Mouse (Mus musculus) erythroblast, embryonic 14.5 days (primary cell): ENCODE results near the gene Thra. TPM values are rescaled to one million over a fixed set of nuclear protein-coding genes. Genes with fewer than 3 reads are reported as not detected.

Experiments used
- H3K27me3 ChIP-seq: 2 replicates; pipeline ENCODE4 v1.6.1; 2012; ENCODE audit warnings: inconsistent platforms; ENCODE audit not compliant: control insufficient read depth
- H3K36me3 ChIP-seq: 2 replicates; pipeline ENCODE4 v1.6.1; 2012; ENCODE audit warnings: mild to moderate bottlenecking, inconsistent platforms; ENCODE audit not compliant: control insufficient read depth
- H3K4me1 ChIP-seq: 2 replicates; pipeline ENCODE4 v1.6.1; 2012; ENCODE audit warnings: inconsistent platforms; ENCODE audit not compliant: control insufficient read depth
- H3K4me3 ChIP-seq: replicated peaks from 2 replicates; pipeline ENCODE3; 2012; ENCODE audit warnings: moderate library complexity, mild to moderate bottlenecking, inconsistent platforms
- H3K9me3 ChIP-seq: 2 replicates; pipeline ENCODE4 v1.6.1; 2012; ENCODE audit warnings: low read length, inconsistent platforms, mixed read lengths; ENCODE audit not compliant: control insufficient read depth
- GATA1 ChIP-seq: IDR thresholded peaks from 2 replicates; pipeline ENCODE4 v1.6.1; 2012; ENCODE audit warnings: low read length, inconsistent platforms, mixed read lengths
- TAL1 ChIP-seq: IDR thresholded peaks from 3 replicates; pipeline ENCODE4 v1.6.1; 2012; ENCODE audit warnings: low read length, inconsistent platforms, mixed read lengths
- polyA plus RNA-seq: library from polyadenylated mRNA; stranded (reverse); fragments of >175 nt; gene quantifications from 2 replicates; pipeline ENCODE4 v1.2.3, GENCODE M21; 2012

Gene Thra
- polyA plus RNA-seq, 1 experiment: 3.2 TPM

GRCm38 (mm10) chr11:98755726-98756380 is 15.4 kb downstream of the Thra start:
- H3K27me3 ChIP-seq: no peaks in the 10 kb centered on the region
- TF ChIP-seq TAL1: no peak
- no peak for TF ChIP-seq GATA1
- peaks cover 3% of the 10 kb centered on the region; the same call in 1 of the 2 replicates for H3K9me3 ChIP-seq
- no peak overlapping the region for H3K4me3 ChIP-seq
- peaks cover 74% of the 10 kb centered on the region for H3K36me3 ChIP-seq
- H3K4me1 ChIP-seq: peaks cover 72% of the 10 kb centered on the region

- no peak for TF ChIP-seq GATA1
- no peak for TF ChIP-seq TAL1
- no peaks in the 10 kb centered on the region for H3K27me3 ChIP-seq
- H3K4me3 ChIP-seq: no peak overlapping the region
- H3K36me3 ChIP-seq: peaks cover 82% of the 10 kb centered on the region
- H3K9me3 ChIP-seq: peaks cover 3% of the 10 kb centered on the region; the same call in 1 of the 2 replicates
- H3K4me1 ChIP-seq: peaks cover 65% of the 10 kb centered on the region
Observed at GRCm38 (mm10) chr11:98756711-98757110, 16.3 kb downstream of the Thra start.

- no peak for TF ChIP-seq TAL1
- TF ChIP-seq GATA1: no peak
- H3K27me3 ChIP-seq: no peaks in the 10 kb centered on the region
- no peak overlapping the region for H3K4me3 ChIP-seq
- peaks cover 3% of the 10 kb centered on the region; the same call in 1 of the 2 replicates for H3K9me3 ChIP-seq
- peaks cover 82% of the 10 kb centered on the region for H3K36me3 ChIP-seq
- H3K4me1 ChIP-seq: peaks cover 57% of the 10 kb centered on the region
Observed at GRCm38 (mm10) chr11:98761939-98762338, 21.5 kb downstream of the Thra start.

GRCm38 (mm10) chr11:98762756-98763501 is 22.5 kb downstream of the Thra start:
- peaks cover 3% of the 10 kb centered on the region; the same call in 1 of the 2 replicates for H3K9me3 ChIP-seq
- TF ChIP-seq TAL1 (no peak), GATA1 (no peak)
- peaks cover 59% of the 10 kb centered on the region for H3K4me1 ChIP-seq
- H3K27me3 ChIP-seq: no peaks in the 10 kb centered on the region
- no peak overlapping the region for H3K4me3 ChIP-seq
- H3K36me3 ChIP-seq: peaks cover 72% of the 10 kb centered on the region

GRCm38 (mm10) chr11:98763502-98763861 is 23.0 kb downstream of the Thra start:
- H3K4me1 ChIP-seq: peaks cover 65% of the 10 kb centered on the region
- no peak overlapping the region for H3K4me3 ChIP-seq

GRCm38 (mm10) chr11:98764091-98764490 is 23.7 kb downstream of the Thra start:
- H3K4me1 ChIP-seq: peaks cover 71% of the 10 kb centered on the region

More at GRCm38 (mm10) chr11:98763502-98763861, 23.0 kb downstream of the Thra start:
- Histone ChIP-seq H3K36me3 (peaks cover 70% of the 10 kb centered on the region), H3K9me3 (peaks cover 3% of the 10 kb centered on the region; the same call in 1 of the 2 replicates), H3K27me3 (no peaks in the 10 kb centered on the region)
- TF ChIP-seq GATA1 (no peak), TAL1 (no peak)

GRCm38 (mm10) chr11:98764746-98765145 is 24.3 kb downstream of the Thra start:
- Histone ChIP-seq H3K4me3 (no peak overlapping the region), H3K36me3 (peaks cover 75% of the 10 kb centered on the region), H3K9me3 (peaks cover 3% of the 10 kb centered on the region; the same call in 1 of the 2 replicates), H3K27me3 (no peaks in the 10 kb centered on the region), H3K4me1 (peaks cover 78% of the 10 kb centered on the region)
- no peak for TF ChIP-seq GATA1
- TF ChIP-seq TAL1: no peak

More at GRCm38 (mm10) chr11:98764091-98764490, 23.7 kb downstream of the Thra start:
- Histone ChIP-seq H3K27me3 (no peaks in the 10 kb centered on the region), H3K9me3 (peaks cover 3% of the 10 kb centered on the region; the same call in 1 of the 2 replicates), H3K4me3 (no peak overlapping the region), H3K36me3 (peaks cover 72% of the 10 kb centered on the region)
- TF ChIP-seq TAL1: no peak
- TF ChIP-seq GATA1: no peak

GRCm38 (mm10) chr11:98765421-98766309 is 25.2 kb downstream of the Thra start:
- no peak for TF ChIP-seq TAL1
- no peak for TF ChIP-seq GATA1
- peaks cover 2% of the 10 kb centered on the region; the same call in 1 of the 2 replicates for H3K9me3 ChIP-seq
- H3K4me3 ChIP-seq: no peak overlapping the region
- peaks cover 76% of the 10 kb centered on the region for H3K36me3 ChIP-seq
- H3K27me3 ChIP-seq: no peaks in the 10 kb centered on the region
- H3K4me1 ChIP-seq: peaks cover 85% of the 10 kb centered on the region

GRCm38 (mm10) chr11:98766346-98766745 is 25.9 kb downstream of the Thra start:
- TF ChIP-seq GATA1 (no peak), TAL1 (no peak)
- H3K36me3 ChIP-seq: peaks cover 74% of the 10 kb centered on the region
- H3K4me3 ChIP-seq: no peak overlapping the region
- H3K9me3 ChIP-seq: no peaks in the 10 kb centered on the region
- peaks cover 87% of the 10 kb centered on the region for H3K4me1 ChIP-seq
- no peaks in the 10 kb centered on the region for H3K27me3 ChIP-seq
